Mouse (Mus musculus): ENCODE data around the gene Rchy1. TPM values are rescaled to one million over a fixed set of nuclear protein-coding genes. Genes with fewer than 3 reads are reported as not detected.

Gene Rchy1
- 51.9 and 57.7 TPM in 2 replicates for polyA plus RNA-seq (2012; rRNA removed)

GRCm38 (mm10) chr5:91962639-91963440 is at the start of gene Rchy1:
Gene Rchy1, minus strand, starts transcription at chr5:91963068.
- peak; percentile 89 for DNase-seq (ENCODE audit: low spot score)

DNA sequence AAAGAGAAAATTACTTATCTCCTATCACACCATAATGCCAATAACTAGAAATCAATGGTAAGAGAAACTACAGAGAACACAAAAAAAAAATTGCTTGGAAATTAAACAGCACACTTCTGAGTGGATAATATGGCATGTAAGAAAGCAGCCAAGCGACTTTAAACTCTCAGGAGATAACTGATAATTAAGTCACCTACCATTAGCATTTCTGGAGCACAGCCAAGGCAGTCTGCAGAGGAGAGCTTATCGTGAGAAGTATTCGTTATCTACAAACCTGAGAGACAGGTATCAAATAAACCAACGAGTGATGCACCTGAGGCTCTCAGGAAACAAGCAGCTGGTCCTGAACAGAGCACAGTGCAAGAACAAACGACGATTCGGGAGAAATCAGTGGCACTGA is 48.9 kb upstream of the Rchy1 start:
- no peak for DNase-seq (ENCODE audit: low spot score)

- DNase-seq (ENCODE audit: low spot score), result no peak
These were observed 47.0 kb upstream of the Rchy1 start for GRCm38 (mm10) chr5:92009827-92010226.

GRCm38 (mm10) chr5:92003011-92003410 is 40.1 kb upstream of the Rchy1 start:
- DNase-seq (ENCODE audit: low spot score), result no peak

- no peak for DNase-seq (ENCODE audit: low spot score)
These were observed 37.9 kb upstream of the Rchy1 start for GRCm38 (mm10) chr5:92000770-92001169.

- DNase-seq (ENCODE audit: low spot score), result no peak
These were observed 31.7 kb upstream of the Rchy1 start for GRCm38 (mm10) chr5:91994546-91994945.

DNA sequence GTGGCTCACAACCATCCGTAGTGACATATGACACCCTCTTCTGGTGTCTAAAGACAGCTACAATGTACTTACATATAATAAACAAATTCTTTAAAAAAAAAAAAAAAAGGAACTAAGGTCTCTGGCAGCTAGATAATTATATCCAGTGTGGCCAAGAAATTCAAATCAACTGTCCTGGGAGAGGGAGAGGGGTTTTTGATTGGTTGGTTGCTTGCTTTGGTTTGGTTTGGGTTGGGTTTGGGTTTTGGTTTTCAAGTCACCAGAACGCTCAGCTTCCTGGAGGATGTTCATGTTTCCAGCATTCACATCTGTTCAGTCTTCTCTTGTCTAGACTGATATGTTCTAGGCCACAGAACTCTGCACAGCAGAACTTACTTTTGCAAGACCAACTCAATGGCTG is 30.2 kb upstream of the Rchy1 start:
- DNase-seq (ENCODE audit: low spot score), result no peak

- no peak for DNase-seq (ENCODE audit: low spot score)
These were observed 28.5 kb upstream of the Rchy1 start for GRCm38 (mm10) chr5:91991191-91991937.

- DNase-seq (ENCODE audit: low spot score), result no peak
These were observed 26.4 kb upstream of the Rchy1 start for GRCm38 (mm10) chr5:91989261-91989660.

- DNase-seq (ENCODE audit: low spot score), result no peak
These were observed 24.9 kb upstream of the Rchy1 start for GRCm38 (mm10) chr5:91987799-91988198.

GRCm38 (mm10) chr5:91987236-91987635 is 24.4 kb upstream of the Rchy1 start, which contains the start of gene Odaph:
Gene Odaph, plus strand, starts transcription at chr5:91987475.
- DNase-seq (ENCODE audit: low spot score), result no peak

- DNase-seq (ENCODE audit: low spot score), result no peak
These were observed 22.9 kb upstream of the Rchy1 start for GRCm38 (mm10) chr5:91985721-91986120.

- no peak for DNase-seq (ENCODE audit: low spot score)
These were observed 20.6 kb upstream of the Rchy1 start for GRCm38 (mm10) chr5:91983490-91983889.

DNA sequence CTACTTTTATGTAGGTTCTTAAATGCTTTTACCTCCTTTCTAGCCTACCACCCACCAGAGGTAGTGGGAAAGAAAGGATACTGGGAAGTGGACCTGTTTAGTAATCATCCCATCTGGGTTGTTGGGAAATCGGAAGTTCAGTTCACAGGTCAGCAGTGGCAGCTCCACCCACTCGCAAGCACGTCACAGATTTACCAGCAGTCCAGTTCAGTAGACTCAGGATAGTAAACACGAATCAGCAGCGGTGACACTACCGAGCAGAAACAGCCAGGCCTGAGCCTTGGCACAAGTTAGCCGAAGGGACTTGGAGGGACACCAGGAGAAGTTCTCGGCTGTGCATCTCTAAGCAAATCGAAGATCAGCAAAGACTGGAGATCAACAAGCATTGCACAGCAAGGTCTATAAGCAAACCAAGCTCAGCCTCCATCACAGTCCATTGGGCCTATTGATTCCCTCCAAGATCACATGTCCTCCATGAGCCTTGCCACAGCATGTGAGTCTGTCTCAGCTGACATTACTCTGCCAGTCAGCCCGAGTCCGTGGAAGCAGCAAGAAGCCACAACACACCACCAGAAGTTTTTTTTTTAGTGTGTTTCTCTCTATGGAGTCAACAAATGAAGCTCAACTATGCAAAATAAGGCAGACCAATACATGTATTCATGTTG is 18.4 kb upstream of the Rchy1 start:
- DNase-seq (ENCODE audit: low spot score), result no peak

GRCm38 (mm10) chr5:91977397-91977770 is 14.5 kb upstream of the Rchy1 start:
- no peak for DNase-seq (ENCODE audit: low spot score)

DNA sequence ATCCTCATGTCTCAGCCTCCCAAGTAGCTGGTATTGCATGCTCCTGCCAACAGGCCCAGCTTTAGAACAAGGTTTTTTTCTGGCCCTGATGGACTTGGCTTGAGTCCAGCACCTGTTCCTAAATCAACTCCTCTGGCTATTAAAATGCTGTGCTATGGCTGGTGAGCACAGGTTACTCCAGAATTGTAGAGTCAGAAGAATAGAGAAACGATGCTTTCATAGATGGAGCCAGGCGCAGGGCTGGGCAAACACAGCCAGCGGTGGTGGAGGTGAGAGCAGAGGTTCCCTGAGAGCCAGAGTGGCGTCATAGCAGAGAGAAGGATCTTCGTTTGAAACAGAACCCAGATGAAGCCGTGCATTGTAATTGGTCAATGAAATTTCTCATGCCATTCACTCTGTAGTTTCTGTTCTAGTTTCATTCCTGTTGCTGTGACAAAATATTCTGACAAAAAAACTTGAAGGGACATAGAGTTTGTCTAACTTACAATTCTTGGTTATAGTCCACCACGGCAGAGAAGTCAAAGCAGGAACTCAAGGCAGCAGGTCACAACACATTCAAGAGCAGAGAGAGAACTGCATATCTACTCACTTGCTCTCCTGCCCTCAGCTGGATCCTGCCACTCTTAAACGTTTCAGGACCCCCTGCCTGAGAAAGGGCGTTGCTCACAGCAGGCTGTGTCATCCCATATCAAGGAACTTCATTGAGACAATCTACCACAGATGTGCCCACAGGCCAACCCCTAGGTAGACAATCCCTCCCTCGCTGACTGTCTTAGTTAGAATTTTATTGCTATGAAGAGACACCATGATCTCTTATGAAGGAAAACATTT is 13.9 kb upstream of the Rchy1 start:
- DNase-seq (ENCODE audit: low spot score), result no peak

- DNase-seq (ENCODE audit: low spot score), result no peak
These were observed 12.9 kb upstream of the Rchy1 start for GRCm38 (mm10) chr5:91975758-91976157.

DNA sequence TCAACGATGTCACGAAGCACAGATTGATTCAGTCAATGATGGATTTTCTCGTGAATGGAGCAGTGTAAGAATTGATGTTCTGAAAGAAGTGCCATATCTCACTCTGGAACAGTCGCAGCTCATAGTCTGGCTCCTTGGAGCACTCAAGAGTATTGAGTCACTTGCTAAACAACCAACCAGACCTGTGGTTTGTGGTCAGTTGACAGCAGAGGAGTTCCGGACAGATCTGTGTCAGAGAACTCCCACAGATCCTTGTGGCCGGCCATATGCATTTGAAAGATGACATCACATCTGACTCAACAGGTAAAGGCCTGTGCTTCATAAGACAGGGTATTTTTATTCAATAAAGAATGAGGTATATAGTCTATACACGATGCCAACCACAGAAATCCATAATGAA is 11.1 kb upstream of the Rchy1 start:
- no peak for DNase-seq (ENCODE audit: low spot score)

DNA sequence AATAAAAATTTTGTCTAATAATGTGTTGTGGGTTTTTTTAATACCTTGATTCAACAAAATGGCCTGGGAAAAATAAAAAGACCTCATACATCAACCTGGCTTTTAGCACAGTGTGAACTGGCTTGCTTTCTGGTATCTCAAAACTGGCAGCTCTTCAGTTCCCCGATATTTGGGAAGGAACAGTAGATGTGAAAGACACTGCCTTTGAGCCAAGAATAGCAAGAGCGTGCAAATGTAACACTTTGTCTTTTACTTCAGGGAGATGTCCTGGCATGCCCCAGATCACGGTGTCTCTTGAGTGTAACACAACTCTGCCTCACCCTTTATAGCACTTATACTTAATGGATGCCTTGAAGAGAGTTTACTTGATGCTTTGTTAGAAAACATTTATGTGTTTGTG is 9.2 kb upstream of the Rchy1 start:
- no peak for DNase-seq (ENCODE audit: low spot score)

DNA sequence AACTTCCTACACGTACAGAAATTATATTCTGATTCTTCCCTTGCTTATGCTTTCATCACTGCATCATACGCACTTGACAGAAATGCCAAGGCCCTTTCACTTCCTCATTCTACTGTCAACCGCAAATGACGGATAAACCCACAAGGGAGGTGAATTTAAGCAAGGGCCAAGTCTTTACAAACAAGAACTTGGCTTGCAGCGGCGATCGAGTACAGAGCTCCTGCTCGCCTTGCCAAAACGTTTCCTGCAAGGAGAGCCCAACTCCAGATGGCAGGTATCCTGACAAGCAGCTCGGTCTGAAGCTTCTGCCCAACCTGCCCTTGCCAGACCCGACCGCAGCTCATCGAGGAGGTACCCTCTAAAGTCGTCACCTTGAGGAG is 619 bp downstream of the Rchy1 start:
- no peak for DNase-seq (ENCODE audit: low spot score)

GRCm38 (mm10) chr5:91961370-91961769 is 1.5 kb downstream of the Rchy1 start:
- no peak for DNase-seq (ENCODE audit: low spot score)
